Mouse (Mus musculus): ENCODE measurements around the gene Gm4297. TPM values are rescaled to one million over a fixed set of nuclear protein-coding genes. Genes with fewer than 3 reads are reported as not detected.
"Not testable (repeated sequence)": the region's sequence is repeated elsewhere in the genome, so short reads cannot be mapped to it uniquely, and the experiment has no call there.

Gm4297 gene
- not detected in 2 replicates for polyA plus RNA-seq (2015; fragmentation: Nextera tagmentation; extraction: Ambion mirVana)

- not testable (repeated sequence) for ATAC-seq (ENCODE audit: low FRiP score, low TSS enrichment); H3K27me3 ChIP-seq (ENCODE audit: insufficient read depth, low read length); H3K4me2 ChIP-seq (replicated peaks; ENCODE audit: low read depth, low read length); H3K27ac ChIP-seq (ENCODE audit: low read length); H3K4me3 ChIP-seq (ENCODE audit: low read length); H3K4me1 ChIP-seq (ENCODE audit: insufficient read depth, low read length); H3K9ac ChIP-seq (replicated peaks; ENCODE audit: low read length); H3K36me3 ChIP-seq (ENCODE audit: insufficient read depth, low read length); H3K9me3 ChIP-seq (ENCODE audit: low read length)
- WGBS = 76% methylated on average over 4 of the region's 4 CpGs
These were observed at the start of gene Gm4297 for GRCm38 (mm10) chrX:24574795-24575194. TSS of gene Gm4297 (minus strand) at chrX:24574895.

Small RNA genes within 50 kb of the gene (microRNA-seq; reads per million reads assigned to microRNA genes)
- gene Gm27839 = not detected
- gene Gm27910 = not detected

Other genes with a start within 250 kb of the Gm4297 start
- gene Gm5934, start 74.1 kb downstream of the Gm4297 start, polyA plus RNA-seq (2015; fragmentation: Nextera tagmentation; extraction: Ambion mirVana) = not detected in 2 replicates
- gene Gm5935, start 200.3 kb upstream of the Gm4297 start, polyA plus RNA-seq (2015; fragmentation: Nextera tagmentation; extraction: Ambion mirVana) = not detected in 2 replicates